Mouse (Mus musculus): ENCODE data around the gene Pkig.

- no peak for TF ChIP-seq ZC3H11A (IDR thresholded peaks at IDR 0.05; ENCODE audit: borderline replicate concordance, low read depth, low read length)
- no peak for TF ChIP-seq HCFC1 (IDR thresholded peaks at IDR 0.05; ENCODE audit: borderline replicate concordance, insufficient read depth, low read length)
These were observed 3.9 kb downstream of the Pkig start for GRCm38 (mm10) chr2:163662076-163662475.
